Mouse (Mus musculus) lung, adult 2 months (tissue): ENCODE results near the gene Ltb.

Experiments
- CTCF ChIP-seq: fragments of 200-500 bp; IDR thresholded peaks from 2 replicates; pipeline ENCODE4 v1.5.1; 2011; ENCODE audit warnings: mild to moderate bottlenecking, low read length, control low read depth; ENCODE audit not compliant: insufficient read depth
- POLR2A ChIP-seq: fragments of 200-500 bp; IDR thresholded peaks from 2 replicates; pipeline ENCODE4 v1.6.1; 2011; ENCODE audit warnings: low read depth, mild to moderate bottlenecking, control low read depth, low read length, borderline replicate concordance; ENCODE audit errors: extremely low read depth

- no peak for TF ChIP-seq CTCF
- no peak for TF ChIP-seq POLR2A
These were observed 40.7 kb downstream of the Ltb start for GRCm38 (mm10) chr17:35234903-35235302.
